Mouse (Mus musculus) small intestine, adult 2 months (tissue): Measurements from ENCODE around the gene Ppp2r3c.

Source experiments
- CTCF ChIP-seq: fragments of 200-500 bp; IDR thresholded peaks from 2 replicates; pipeline ENCODE4 v1.5.1; 2012; ENCODE audit warnings: low read depth, mild to moderate bottlenecking, control low read depth, inconsistent platforms, low read length, moderate library complexity, mixed read lengths; ENCODE audit not compliant: insufficient replicate concordance, insufficient read length; ENCODE audit errors: extremely low read depth
- POLR2A ChIP-seq: fragments of 200-500 bp; IDR thresholded peaks from 2 replicates; pipeline ENCODE4 v1.6.1; 2012; ENCODE audit warnings: low read depth, mild to moderate bottlenecking, control low read depth, inconsistent platforms, low read length, moderate library complexity

DNA sequence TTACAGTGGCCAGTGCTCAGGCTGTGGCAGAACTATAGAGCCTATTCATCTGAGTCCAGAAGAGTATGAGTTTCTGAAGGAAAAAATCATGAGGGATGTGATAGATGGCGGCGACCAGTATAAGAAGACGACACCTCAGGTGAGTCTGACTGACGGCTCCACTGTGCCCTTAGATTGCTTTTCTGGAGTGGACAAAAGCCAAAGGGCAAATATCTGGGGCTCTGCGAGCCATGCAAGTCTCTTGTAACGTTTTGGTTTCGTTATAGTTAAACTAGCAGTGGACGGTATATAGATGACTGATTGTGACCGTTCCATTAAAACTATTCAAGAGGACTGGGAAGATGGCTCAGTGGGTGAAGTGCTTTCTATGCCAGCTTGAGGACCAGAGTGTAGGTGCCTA, 5.9 kb upstream of the Ppp2r3c start:
- TF ChIP-seq CTCF (no peak), POLR2A (no peak)
